Mouse (Mus musculus): Measurements from ENCODE around the gene Fam173a.
"Not testable (repeated sequence)": the region's sequence is repeated elsewhere in the genome, so short reads cannot be mapped to it uniquely, and the experiment has no call there.

Gene Fam173a

DNA sequence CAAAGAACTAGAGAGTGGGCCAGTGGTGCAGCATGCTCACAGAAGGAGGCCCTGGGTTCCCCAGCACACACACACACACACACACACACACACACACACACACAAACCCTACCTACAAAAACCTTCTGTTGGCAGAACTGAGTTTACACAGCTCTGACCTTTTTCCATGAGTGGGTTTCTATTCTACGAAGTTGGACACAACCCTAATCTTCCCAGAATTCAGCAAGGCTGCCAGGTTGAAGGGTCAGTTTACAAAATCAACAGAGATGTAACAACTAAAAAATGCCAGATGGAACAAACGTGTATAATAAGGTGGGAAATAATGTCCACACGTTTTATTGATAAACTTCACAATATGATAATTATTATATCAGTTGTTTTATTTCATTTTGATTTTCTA lies 35.0 kb downstream of the Fam173a start:
- DNase-seq, result no peak

DNA sequence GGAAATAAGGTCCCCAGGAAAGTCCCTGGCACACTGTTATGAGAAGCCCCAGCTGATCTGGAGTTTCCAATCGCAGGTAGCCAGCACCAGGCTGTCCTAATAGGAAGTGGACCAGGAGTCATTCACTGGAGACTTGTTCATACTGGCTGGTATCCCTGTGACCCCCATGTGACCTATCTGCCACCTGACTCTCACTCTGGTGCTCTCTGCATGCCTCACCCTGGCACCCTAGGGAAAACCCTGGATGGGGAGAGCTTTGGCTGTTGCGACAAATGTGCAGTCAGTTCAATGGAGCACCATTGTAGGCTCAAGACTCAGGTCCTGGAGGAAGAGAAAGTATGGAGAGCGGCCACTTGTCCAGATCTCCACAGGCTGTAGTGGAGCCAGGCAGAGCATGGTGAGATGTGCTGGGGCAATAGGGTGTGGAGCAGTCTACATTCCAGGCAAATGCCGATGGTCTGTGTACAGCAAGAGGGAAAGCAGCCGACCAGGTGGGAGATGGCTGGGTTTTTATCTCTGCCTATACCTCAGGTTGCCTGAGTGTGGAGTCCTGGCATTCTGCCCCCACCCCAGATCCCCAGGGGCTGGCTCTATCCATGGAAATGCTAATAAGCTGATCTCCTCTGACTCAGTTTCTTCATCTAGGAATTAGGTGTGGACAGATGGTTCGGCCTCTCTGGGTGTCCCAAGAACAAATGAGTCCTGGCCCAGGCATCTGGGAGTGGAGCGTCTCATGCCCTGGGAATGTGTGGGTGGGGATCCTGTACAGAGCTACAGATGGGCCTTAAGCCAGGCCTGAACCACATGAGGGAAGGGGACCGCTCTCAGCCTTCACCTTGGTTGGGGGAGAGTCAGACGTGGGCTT lies 36.1 kb downstream of the Fam173a start:
- DNase-seq, result no peak

DNA sequence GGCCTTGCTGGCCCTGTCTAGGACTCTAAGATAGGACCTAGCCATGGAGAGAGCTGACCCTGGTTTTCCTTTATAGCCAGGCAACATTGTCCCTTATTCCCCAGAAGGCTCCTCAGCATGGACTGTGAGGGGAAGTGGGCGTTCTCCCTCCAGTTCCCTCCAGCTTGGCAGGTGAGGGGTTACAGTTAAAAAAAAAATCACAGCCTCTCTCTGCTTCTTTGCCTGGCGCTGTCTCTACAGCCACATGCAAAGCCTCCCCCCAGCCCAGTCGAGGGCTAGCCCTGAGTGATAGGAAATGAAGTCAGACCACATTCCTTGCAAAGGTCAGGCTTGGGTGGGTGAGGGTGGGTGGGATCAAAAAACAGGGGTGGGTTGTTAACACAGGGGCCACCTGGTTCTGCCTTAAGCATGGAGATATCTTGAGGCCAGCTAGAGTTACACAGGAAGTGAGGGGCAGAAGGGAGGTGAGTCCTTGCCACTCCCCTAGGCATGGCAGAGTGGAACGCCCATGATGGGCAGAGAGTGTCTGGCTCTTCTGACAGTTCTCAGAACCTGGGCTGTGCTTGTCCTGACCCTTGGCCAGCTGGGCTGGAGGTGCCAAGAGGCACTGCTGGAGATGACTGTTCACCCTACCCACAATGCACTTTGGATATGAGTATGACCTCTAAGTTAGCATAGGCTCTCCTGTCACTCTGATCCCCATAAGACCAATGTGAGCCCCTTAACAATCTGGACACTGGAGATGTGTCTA lies 36.9 kb downstream of the Fam173a start:
- DNase-seq, result no peak

DNA sequence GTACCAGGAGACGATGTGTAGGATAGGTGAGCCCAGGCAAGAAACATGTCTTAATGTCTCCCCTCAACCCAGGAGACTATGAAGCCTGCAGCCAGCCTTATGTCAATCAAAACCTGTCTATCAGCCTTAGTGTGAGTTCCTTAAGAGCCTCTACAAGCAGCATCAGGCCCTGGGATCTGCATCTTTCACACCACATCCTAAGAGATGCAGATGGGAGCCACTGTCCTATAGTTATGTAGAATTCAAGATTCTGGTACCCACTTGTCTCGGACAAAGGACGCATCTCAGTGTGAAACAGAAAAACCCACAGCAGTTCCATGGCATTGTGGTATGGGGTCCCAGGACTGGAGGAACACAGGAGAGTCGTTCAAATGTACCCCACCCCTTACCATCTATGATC lies 37.6 kb downstream of the Fam173a start:
- DNase-seq, result no peak

DNA sequence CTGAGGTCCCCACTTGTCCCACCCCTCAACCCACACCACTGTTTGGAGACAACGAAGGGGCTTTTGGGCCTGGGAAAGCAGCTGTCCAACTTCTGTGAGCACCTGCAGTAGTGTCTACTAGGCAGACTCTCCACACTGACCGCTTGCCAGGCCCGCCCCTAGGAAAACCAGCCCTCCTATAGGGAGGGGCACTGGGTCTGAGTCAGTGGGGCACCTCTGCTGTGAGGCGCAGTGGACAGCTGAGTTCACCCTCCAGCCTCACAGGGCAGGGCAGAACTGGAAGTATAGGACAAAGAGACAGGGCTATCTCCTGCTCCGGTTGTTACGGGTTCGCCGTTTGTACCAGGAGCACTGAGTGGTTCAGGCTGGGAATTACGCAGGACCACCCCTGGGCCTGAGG lies 38.5 kb downstream of the Fam173a start, which contains the start of gene Msln:
TSS of gene Msln (minus strand) at position 138 of the 400 bp plus-strand sequence.
- no peak for DNase-seq

DNA sequence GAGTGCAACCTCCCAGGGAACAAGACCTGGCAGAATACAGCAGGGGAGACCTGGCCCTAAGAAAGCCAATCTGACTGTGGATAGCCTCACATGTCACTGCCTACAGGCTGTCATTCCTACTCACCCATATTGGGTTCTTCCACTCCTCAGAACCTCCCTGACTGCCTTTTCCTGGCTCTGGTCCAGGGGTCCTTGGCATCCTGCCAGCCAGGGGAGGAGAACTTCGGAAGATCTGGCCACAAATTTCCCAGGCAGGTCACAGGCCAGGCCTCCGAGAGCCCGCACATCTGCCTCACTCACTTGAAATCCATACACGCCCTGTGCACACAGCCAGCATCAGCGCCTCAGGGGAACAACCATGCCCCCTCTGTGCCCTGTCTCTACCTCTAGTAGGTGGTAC lies 41.3 kb downstream of the Fam173a start:
- DNase-seq, result no peak

DNA sequence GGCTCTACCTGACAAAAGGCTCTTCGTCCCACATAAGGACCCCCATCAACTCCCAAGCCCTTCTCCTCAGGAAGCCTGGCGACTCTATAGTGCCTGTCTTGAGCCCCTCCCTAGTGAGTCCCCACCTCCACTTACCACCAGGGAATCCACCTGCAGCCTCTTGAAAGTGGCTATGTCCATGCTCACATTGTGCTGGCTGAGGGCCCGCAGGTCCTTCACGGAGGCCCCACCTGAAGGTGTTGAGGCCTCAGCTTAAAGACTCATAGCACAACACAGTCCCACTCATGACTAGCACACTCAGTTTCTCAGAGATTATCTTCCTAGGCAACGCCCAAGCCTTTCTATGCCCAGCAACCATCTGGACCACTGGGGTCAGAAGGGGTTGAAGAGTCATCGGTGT lies 43.4 kb downstream of the Fam173a start:
- DNase-seq, result no peak

DNA sequence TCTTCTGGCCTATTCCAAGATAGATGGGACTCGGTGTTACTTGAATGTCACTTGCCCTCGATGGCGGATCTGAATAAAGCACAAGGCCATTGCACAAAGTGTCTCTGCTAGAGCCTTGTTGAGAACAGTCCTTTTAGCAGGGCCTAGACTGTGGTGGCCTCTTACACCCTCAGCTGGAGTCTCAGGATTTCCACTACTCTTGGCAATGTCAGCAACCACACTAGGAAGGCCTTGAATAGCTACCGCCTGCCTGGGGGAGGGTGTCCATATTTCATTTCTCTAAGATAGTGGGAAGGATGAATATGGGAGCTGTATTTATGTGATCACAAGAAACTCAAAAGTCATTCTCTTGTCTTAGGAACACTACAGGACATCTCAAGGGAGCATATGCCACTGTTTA lies 44.5 kb downstream of the Fam173a start:
- DNase-seq, result no peak

DNA sequence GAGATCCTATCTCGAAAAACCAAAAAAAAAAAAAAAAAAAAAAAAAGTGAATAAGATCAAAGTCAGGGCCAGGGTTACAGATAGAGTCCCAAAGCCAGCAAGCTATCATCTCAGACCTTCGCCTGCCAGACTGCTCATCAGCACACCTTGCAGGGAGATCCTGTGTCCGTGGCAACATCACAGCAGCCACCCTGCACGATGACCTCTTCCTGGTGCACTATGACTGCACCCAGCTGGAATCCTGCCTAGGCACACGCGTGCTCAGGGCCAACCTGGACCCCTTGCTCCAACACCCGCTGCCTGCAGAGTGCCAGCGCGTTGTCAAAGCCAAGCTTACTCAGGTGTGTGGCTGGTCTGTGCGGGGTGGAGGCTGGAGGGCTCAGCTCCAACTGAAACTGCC lies 48.4 kb downstream of the Fam173a start:
- DNase-seq, result no peak

DNA sequence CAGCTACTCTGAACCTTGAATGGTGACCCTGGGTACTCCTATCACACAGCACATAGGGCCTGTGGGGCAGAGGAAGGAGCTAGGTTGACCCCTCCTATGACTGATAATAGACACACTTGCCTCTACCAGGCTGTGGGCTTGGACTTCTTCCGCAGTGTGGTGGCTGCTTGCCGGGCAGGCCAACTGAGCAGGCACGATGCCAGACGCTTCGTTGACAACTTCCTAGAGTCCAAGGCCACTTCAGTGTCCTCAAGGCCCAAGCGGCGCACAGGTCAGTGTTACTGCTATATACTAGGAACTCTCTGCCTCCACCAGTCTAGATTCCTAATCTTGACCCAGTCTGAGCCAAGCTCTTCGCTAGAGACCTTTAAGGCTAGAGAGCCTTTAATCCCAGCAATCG lies 48.9 kb downstream of the Fam173a start:
- DNase-seq, result no peak

DNA sequence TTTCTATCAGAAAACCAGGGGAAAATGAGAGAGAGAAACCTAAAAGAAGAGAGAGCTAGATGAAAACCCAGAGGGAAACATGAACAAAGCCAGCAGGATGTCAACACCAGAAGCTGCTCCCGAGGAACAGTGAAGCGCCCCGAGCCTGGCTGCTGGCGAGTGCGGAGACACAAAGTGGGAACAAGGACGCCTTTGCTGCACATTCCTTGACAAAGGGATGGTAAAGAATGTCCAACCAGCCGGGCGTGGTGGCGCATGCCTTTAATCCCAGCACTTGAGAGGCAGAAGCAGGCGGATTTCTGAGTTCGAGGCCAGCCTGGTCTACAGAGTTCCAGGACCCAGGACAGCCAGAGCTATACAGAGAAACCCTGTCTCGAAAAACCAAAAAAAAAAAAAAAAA lies 51.2 kb downstream of the Fam173a start:
- DNase-seq, result not testable (repeated sequence)

Measured in spleen, adult 18-20 months (tissue).